Mouse (Mus musculus) bone marrow macrophage, adult 2 months (primary cell): ENCODE data around the gene Fgfr2.

Experiments
- CTCF ChIP-seq: IDR thresholded peaks from 2 replicates; pipeline ENCODE4 v1.5.1; 2012; ENCODE audit warnings: low read depth, mild to moderate bottlenecking, low read length, moderate library complexity
- POLR2A ChIP-seq: IDR thresholded peaks from 2 replicates; pipeline ENCODE4 v1.6.1; 2012; ENCODE audit warnings: mild to moderate bottlenecking, low read depth, low read length, borderline replicate concordance

GRCm38 (mm10) chr7:130904571-130905365 is 2218.4 kb downstream of the Fgfr2 start:
- no peak for TF ChIP-seq CTCF
- TF ChIP-seq POLR2A: no peak
